Mouse (Mus musculus) liver, postnatal 0 days (tissue): ENCODE measurements around the gene Mup4. TPM values are rescaled to one million over a fixed set of nuclear protein-coding genes. Genes with fewer than 3 reads are reported as not detected.
"Not testable (repeated sequence)": the region's sequence is repeated elsewhere in the genome, so short reads cannot be mapped to it uniquely, and the experiment has no call there.

Experiments
- ATAC-seq: fragments of 200-750 bp; cut with Nextera tagmentation; 2 replicates; pipeline ENCODE4 v1.8.0; 2017; ENCODE audit warnings: mild to moderate bottlenecking, moderate library complexity
- DNase-seq: peaks from one replicate; pipeline ENCODE4 v3.0.0-alpha.2; 2016
- H3K27ac ChIP-seq: fragments of 300-500 bp; sonication (generic); 2 replicates; pipeline ENCODE4 v1.5.1; 2014; ENCODE audit warnings: antibody characterized with exemption, moderate library complexity, mild to moderate bottlenecking, low read depth
- H3K27me3 ChIP-seq: fragments of 300-500 bp; sonication (generic); 2 replicates; pipeline ENCODE4 v1.6.1; 2014; ENCODE audit warnings: low read length, control low read depth, mixed read lengths; ENCODE audit not compliant: insufficient read depth
- H3K36me3 ChIP-seq: fragments of 300-500 bp; sonication (generic); replicated peaks from 2 replicates; pipeline ENCODE4 v1.6.1; 2014; ENCODE audit warnings: mild to moderate bottlenecking, control low read depth, low read length, moderate library complexity, mixed read lengths; ENCODE audit not compliant: insufficient read depth
- H3K4me1 ChIP-seq: fragments of 300-500 bp; sonication (generic); 2 replicates; pipeline ENCODE4 v1.6.1; 2014; ENCODE audit warnings: antibody characterized with exemption, mild to moderate bottlenecking, control low read depth; ENCODE audit not compliant: insufficient read depth
- H3K4me2 ChIP-seq: fragments of 300-500 bp; sonication (generic); 2 replicates; pipeline ENCODE4 v1.6.1; 2014; ENCODE audit warnings: low read depth, mild to moderate bottlenecking, low read length, moderate library complexity, mixed read lengths
- H3K4me3 ChIP-seq: fragments of 300-500 bp; sonication (generic); 2 replicates; pipeline ENCODE4 v1.5.1; 2014; ENCODE audit warnings: low read depth, low read length
- H3K9ac ChIP-seq: fragments of 300-500 bp; sonication (generic); replicated peaks from 2 replicates; pipeline ENCODE4 v1.6.1; 2014; ENCODE audit warnings: mild to moderate bottlenecking, moderate library complexity
- H3K9me3 ChIP-seq: fragments of 300-500 bp; sonication (generic); 2 replicates; pipeline ENCODE4 v1.6.1; 2016; ENCODE audit warnings: mild to moderate bottlenecking, control low read depth, low read length, mixed read lengths
- CTCF ChIP-seq: sonication (generic); IDR thresholded peaks from 2 replicates; pipeline ENCODE4 v1.5.1; 2016; ENCODE audit warnings: antibody characterized with exemption, low read depth
- EP300 ChIP-seq: IDR thresholded peaks from 2 replicates; pipeline ENCODE4 v1.6.1; 2016; ENCODE audit warnings: antibody characterized with exemption, low read depth, mild to moderate bottlenecking
- WGBS: fragments of 180-500 bp; shearing (Covaris S2); extraction: QIAGEN DNeasy Blood & Tissue Kit; methylation state at CpG from one replicate; pipeline ENCODE4 v1.1.7; 2014; ENCODE audit not compliant: insufficient replicate concordance; 5-methylcytosine and 5-hydroxymethylcytosine counted together
- polyA plus RNA-seq: library from polyadenylated mRNA; unstranded; fragments of >200 nt; fragmentation: Nextera tagmentation; extraction: Ambion mirVana; gene quantifications from 2 replicates; pipeline ENCODE4 v1.2.1, GENCODE M21; 2015

Mup4 gene
- polyA plus RNA-seq, result not detected in 2 replicates

GRCm38 (mm10) chr4:59960610-59961009, at the start of gene Mup4:
Gene Mup4 (minus strand): TSS chr4:59960710.
- Histone ChIP-seq H3K9me3 (no peaks in the 10 kb centered on the region), H3K27ac (no peak within 1 kb of the TSS), H3K4me1 (no peaks in the 10 kb centered on the region), H3K36me3 (no peaks in the 10 kb centered on the region), H3K4me2 (no peak within 1 kb of the TSS), H3K9ac (no peak within 1 kb of the TSS), H3K4me3 (no peak within 1 kb of the TSS), H3K27me3 (no peaks in the 10 kb centered on the region)
- no peak for ATAC-seq
- DNase-seq, result no peak
- WGBS, result 54% methylated on average over 3 of the region's 3 CpGs
- TF ChIP-seq CTCF (no peak), EP300 (no peak)

- H3K9me3 ChIP-seq, H3K9ac ChIP-seq, ATAC-seq, H3K4me2 ChIP-seq, H3K4me1 ChIP-seq, DNase-seq, H3K4me3 ChIP-seq, H3K27ac ChIP-seq, H3K27me3 ChIP-seq, H3K36me3 ChIP-seq: not testable (repeated sequence)
Observed at GRCm38 (mm10) chr4:59997894-59998293, 37.4 kb upstream of the Mup4 start.

- H3K4me1 ChIP-seq, result no peaks in the 10 kb centered on the region
- H3K4me2 ChIP-seq, result no peak within 1 kb of the TSS
- H3K36me3 ChIP-seq, result no peaks in the 10 kb centered on the region
- no peak for TF ChIP-seq EP300
- no peak for TF ChIP-seq CTCF
- H3K4me3 ChIP-seq, result no peak within 1 kb of the TSS
- no peaks in the 10 kb centered on the region for H3K9me3 ChIP-seq
- ATAC-seq (no peak), DNase-seq (no peak)
- H3K27me3 ChIP-seq, result no peaks in the 10 kb centered on the region
- no peak within 1 kb of the TSS for H3K27ac ChIP-seq
- WGBS, result 38% methylated on average over 3 of the region's 3 CpGs
- no peak within 1 kb of the TSS for H3K9ac ChIP-seq
Observed at GRCm38 (mm10) chr4:59963405-59964344, 3.2 kb upstream of the Mup4 start, which contains the start of gene Mup6. Gene Mup6 (plus strand): TSS chr4:59964294.

- WGBS, result 68% methylated on average over 2 of the region's 2 CpGs
- no peak for DNase-seq
- ATAC-seq, result no peak
Observed at GRCm38 (mm10) chr4:59937543-59937942, 23.0 kb downstream of the Mup4 start.

GRCm38 (mm10) chr4:59932505-59933281, 27.8 kb downstream of the Mup4 start:
- peak; percentile 27; the same call in 1 of the 2 replicates for ATAC-seq
- no peak for DNase-seq
- TF ChIP-seq EP300, result no peak
- no peak; the same call in 1 of the 2 replicates for TF ChIP-seq CTCF
- Histone ChIP-seq H3K27me3 (no peaks in the 10 kb centered on the region), H3K36me3 (no peaks in the 10 kb centered on the region), H3K9me3 (no peaks in the 10 kb centered on the region), H3K4me1 (no peaks in the 10 kb centered on the region), H3K4me2 (no peak overlapping the region), H3K4me3 (no peak overlapping the region), H3K9ac (no peak overlapping the region), H3K27ac (no peak overlapping the region)
- 48% methylated on average over 6 of the region's 6 CpGs for WGBS

More at GRCm38 (mm10) chr4:59937543-59937942, 23.0 kb downstream of the Mup4 start:
- no peaks in the 10 kb centered on the region for H3K27me3 ChIP-seq
- no peaks in the 10 kb centered on the region for H3K4me1 ChIP-seq
- no peak overlapping the region for H3K4me3 ChIP-seq
- H3K27ac ChIP-seq, result no peak overlapping the region
- TF ChIP-seq EP300 (no peak), CTCF (no peak)
- no peaks in the 10 kb centered on the region for H3K36me3 ChIP-seq
- no peak overlapping the region for H3K4me2 ChIP-seq
- H3K9me3 ChIP-seq, result no peaks in the 10 kb centered on the region
- H3K9ac ChIP-seq, result no peak overlapping the region

GRCm38 (mm10) chr4:59928347-59928746, 32.2 kb downstream of the Mup4 start:
- no peak overlapping the region for H3K4me2 ChIP-seq
- H3K9ac ChIP-seq, result no peak overlapping the region
- H3K4me3 ChIP-seq, result no peak overlapping the region
- H3K27ac ChIP-seq, result no peak overlapping the region
- no peaks in the 10 kb centered on the region for H3K4me1 ChIP-seq
- no peaks in the 10 kb centered on the region for H3K9me3 ChIP-seq
- H3K27me3 ChIP-seq, result no peaks in the 10 kb centered on the region
- peak; percentile 72 for DNase-seq
- WGBS, result 4% methylated on average over 6 of the region's 6 CpGs
- ATAC-seq, result peak; percentile 73
- no peaks in the 10 kb centered on the region for H3K36me3 ChIP-seq
- no peak for TF ChIP-seq EP300
- peak; percentile 76 for TF ChIP-seq CTCF
